Mouse (Mus musculus) kidney, postnatal 25 days (tissue): Measurements from ENCODE around the gene Bloc1s6.

Experiments
- DNase-seq, 2 experiments: peaks; one replicate each; pipeline ENCODE4 v3.0.0; 2021; ENCODE audit warnings: mixed read lengths in 2 of 2

Gene Bloc1s6

GRCm38 (mm10) chr2:122737894-122738830 lies at the start of gene Bloc1s6:
Gene Bloc1s6, plus strand, starts transcription at chr2:122738503.
- peak; percentile 91 to 95 for DNase-seq

- DNase-seq, result no peak
Measured at GRCm38 (mm10) chr2:122697526-122697925, 40.8 kb upstream of the Bloc1s6 start.

GRCm38 (mm10) chr2:122701012-122701411 lies 37.3 kb upstream of the Bloc1s6 start:
- DNase-seq, result no peak

GRCm38 (mm10) chr2:122701871-122702180 lies 36.5 kb upstream of the Bloc1s6 start:
- peak in 1 of 2 experiments; percentile 62 for DNase-seq

GRCm38 (mm10) chr2:122702181-122703036 lies 35.9 kb upstream of the Bloc1s6 start, which contains the start of gene Slc30a4:
Gene Slc30a4, minus strand, starts transcription at chr2:122702663.
- peak; percentile 75 to 92 for DNase-seq

GRCm38 (mm10) chr2:122704572-122704971 lies 33.7 kb upstream of the Bloc1s6 start:
- DNase-seq, result no peak

GRCm38 (mm10) chr2:122708080-122708479 lies 30.2 kb upstream of the Bloc1s6 start:
- no peak for DNase-seq

- no peak for DNase-seq
Measured at GRCm38 (mm10) chr2:122709156-122709555, 29.1 kb upstream of the Bloc1s6 start.

GRCm38 (mm10) chr2:122711911-122712310 lies 26.4 kb upstream of the Bloc1s6 start:
- no peak for DNase-seq

GRCm38 (mm10) chr2:122712848-122713247 lies 25.5 kb upstream of the Bloc1s6 start:
- DNase-seq, result no peak

GRCm38 (mm10) chr2:122715148-122715692 lies 23.1 kb upstream of the Bloc1s6 start:
- no peak for DNase-seq

- DNase-seq, result no peak
Measured at GRCm38 (mm10) chr2:122716301-122716842, 21.9 kb upstream of the Bloc1s6 start.

- no peak for DNase-seq
Measured at GRCm38 (mm10) chr2:122719232-122719631, 19.1 kb upstream of the Bloc1s6 start.

- no peak for DNase-seq
Measured at GRCm38 (mm10) chr2:122720564-122720963, 17.7 kb upstream of the Bloc1s6 start.

- DNase-seq, result peak; percentile 51 to 73
Measured at GRCm38 (mm10) chr2:122725604-122726003, 12.7 kb upstream of the Bloc1s6 start.

- no peak for DNase-seq
Measured at GRCm38 (mm10) chr2:122731456-122731855, 6.8 kb upstream of the Bloc1s6 start.

GRCm38 (mm10) chr2:122739023-122739422 lies 720 bp downstream of the Bloc1s6 start:
- no peak for DNase-seq

- DNase-seq, result peak; percentile 23 to 43
Measured at GRCm38 (mm10) chr2:122746461-122746860, 8.2 kb downstream of the Bloc1s6 start.

- DNase-seq, result peak; percentile 45 to 73
Measured at GRCm38 (mm10) chr2:122753739-122754343, 15.5 kb downstream of the Bloc1s6 start.

GRCm38 (mm10) chr2:122759791-122760190 lies 21.5 kb downstream of the Bloc1s6 start:
- no peak for DNase-seq

- no peak for DNase-seq
Measured at GRCm38 (mm10) chr2:122762991-122763390, 24.7 kb downstream of the Bloc1s6 start.

GRCm38 (mm10) chr2:122764526-122764925 lies 26.2 kb downstream of the Bloc1s6 start:
- no peak for DNase-seq
